Mouse (Mus musculus): Measurements from ENCODE around the gene Olfr318.
"Not testable (repeated sequence)": the region's sequence is repeated elsewhere in the genome, so short reads cannot be mapped to it uniquely, and the experiment has no call there.

Olfr318 gene

DNA sequence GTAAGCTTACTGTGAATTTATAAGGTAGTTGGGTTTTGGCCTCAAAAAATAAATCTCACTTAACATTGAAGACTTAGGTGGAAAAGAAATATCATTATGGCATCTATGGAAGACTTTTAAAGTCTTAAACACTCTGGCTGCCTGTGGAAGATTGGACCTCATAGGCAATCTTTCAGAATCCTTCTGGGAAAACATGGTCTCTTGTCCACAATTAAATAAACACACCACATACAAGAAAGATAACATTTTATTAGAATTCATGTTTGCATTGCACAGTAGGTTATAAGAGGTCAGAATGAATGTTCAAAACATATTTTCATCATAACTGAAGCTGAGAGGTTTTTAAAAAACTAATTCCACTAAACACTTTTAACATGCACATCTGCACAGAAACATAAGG, at the start of gene Olfr318:
Gene Olfr318, minus strand, starts transcription at position 101 of the 400 bp plus-strand sequence.
- DNase-seq (ENCODE audit: low read depth, low spot score), result no peak

DNA sequence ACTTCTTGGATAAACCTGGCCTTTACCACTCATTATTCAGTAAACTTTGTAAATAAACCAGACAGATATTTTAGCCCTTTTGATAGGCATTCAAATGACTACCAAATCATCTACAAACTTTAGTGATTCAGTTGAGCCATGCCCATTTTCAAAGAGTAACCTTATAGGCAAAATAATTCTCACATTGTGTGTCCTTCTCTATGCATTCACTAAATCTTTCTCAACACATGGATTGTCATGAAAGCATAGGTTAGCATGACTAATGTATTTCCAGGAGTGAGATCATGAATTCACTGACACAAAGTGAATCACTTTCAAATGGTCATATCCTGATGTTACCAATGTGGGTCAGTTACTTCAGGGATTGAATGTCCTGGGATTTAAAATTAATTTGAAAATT, 49.1 kb upstream of the Olfr318 start, which contains the start of gene Olfr315:
Gene Olfr315, plus strand, starts transcription at position 301 of the 400 bp plus-strand sequence.
- no peak for DNase-seq (ENCODE audit: low read depth, low spot score)

DNA sequence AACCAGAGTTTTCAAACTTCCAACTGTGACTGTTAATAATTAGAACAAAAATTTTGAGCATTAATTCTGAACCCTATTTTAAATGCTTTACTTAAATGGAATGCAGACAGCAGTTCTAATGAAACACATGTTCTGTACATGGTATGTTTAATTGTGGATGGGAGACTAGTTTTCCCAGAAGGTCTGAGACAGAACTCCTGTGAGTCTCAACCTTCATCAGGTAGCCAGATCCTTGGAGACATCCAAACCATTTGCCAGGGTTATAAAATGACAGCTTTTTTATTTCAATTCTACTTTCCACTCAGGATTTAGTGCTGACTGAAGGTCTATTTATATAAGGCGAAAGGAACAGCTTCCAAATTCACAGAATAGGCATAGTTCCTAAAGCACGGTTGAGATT, 28.6 kb upstream of the Olfr318 start, which contains the start of gene Olfr316:
Gene Olfr316, plus strand, starts transcription at position 301 of the 400 bp plus-strand sequence.
- no peak for DNase-seq (ENCODE audit: low read depth, low spot score)

DNA sequence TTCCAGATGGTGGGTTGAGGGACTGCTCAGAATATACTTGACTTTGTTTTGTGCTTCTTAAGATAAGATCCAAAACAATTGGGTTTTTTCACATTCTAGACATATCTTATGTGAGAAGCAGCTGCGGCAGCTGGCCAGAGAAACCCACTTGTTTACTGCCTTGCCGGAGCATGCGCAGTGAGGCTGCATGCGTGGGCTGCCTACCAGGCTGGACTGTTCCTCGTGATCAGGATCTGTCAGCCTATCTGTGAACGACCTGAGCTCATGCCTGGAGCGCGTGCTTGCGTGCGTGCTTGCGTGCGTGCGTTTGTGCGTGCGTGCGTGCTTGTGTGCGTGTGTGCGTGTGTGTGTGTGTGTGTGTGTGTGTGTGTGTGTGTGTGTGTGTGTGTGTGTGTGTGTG, 27.3 kb upstream of the Olfr318 start:
- peak; percentile 12 for DNase-seq (ENCODE audit: low read depth, low spot score)

DNA sequence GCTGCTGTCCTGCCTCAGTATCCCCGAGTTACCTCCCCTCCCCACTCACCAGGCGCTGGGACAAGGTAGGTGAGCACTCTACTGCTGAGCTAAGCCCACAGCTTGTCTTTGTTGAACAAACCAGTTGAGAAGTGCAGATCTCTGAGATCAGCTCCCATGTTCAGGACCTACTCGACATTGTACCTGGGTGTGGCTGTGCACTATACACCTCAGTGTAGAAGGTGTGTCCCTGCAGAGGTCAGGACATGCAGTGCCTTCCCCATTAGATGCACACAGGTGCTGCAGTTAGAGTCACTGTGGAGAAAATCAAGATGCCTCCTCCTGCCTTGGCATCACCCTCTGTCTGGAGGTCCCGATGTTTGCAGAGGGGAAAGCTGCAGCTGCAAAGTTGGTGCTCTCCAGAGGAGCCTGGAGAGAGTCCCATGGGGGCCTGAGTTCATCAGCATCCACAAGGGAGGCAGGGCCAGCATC, 15.0 kb upstream of the Olfr318 start, which contains the start of gene Olfr317:
Gene Olfr317, minus strand, starts transcription at position 421 of the 471 bp plus-strand sequence.
- no peak for DNase-seq (ENCODE audit: low read depth, low spot score)

DNA sequence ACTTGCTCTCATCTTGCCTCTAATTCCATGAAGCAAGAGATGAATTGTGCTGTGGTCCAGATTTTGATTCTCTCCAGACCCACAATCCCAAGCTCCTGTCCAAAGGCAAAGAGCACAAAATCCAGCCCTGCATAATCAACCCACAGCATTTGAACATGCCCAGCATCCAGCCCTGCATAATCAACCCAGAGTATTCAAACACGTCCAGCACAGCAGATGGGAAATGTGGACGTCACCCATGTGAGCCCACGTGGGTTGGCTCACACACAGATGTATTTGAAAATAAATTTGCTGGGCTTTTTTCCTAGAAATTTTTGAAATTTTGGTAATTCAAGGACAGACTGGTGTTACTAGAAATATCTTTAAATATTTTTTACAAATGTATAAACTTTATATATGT, 9.6 kb upstream of the Olfr318 start:
- DNase-seq (ENCODE audit: low read depth, low spot score), result no peak

DNA sequence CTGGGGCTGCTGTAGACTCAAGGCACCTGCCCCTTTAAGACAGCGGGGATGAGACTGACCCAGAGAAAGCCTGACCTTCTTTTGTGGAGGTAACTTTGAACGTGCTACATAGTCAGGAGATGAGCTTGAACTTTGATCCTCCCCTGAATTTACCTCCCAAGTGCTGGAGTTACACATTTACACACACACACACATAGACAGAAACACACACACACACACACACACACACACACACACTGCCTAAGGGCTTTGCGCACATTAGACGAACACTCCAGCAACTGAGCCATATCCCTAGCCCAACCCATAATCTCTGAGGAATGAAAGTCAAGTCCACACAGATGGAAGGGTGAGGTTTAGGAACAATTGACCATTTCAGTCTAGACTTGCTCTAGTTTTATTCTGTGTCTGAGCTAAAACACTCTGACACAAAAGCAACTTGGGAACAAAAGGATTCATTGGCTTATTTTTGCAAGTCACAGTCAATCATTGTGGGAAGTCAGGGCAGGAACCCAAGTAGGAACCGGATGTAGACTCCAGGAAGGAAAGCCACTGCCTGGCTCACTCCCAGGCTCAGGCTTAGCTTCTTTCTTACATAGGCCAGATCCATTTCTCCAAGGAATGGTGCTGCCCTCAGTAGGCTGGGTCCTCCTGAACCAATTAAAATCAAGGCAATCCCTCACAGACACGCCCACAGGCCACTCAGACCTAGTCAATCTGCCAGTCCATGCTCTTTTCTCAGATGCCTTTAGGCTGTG, 4.3 kb upstream of the Olfr318 start:
- peak; percentile 28 for DNase-seq (ENCODE audit: low read depth, low spot score)

DNA sequence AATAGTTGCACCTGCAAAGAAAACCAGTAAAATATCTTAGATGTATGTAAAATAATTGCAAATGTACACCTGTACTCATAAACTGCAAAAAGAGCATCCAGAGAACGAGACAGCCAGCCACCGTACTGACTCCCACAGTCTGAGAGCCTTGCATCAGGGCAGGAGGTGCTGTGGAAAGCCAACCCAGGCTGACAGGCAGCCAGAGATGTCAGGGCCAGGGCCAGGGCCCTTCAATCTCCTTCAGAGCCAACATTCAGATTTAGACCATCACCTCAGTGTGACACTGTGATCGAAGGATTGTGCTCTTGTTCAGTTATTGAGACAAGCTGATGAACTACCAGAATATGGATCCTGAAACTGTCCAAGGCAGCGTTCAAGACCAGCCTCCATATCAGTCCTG, 4.1 kb downstream of the Olfr318 start:
- DNase-seq (ENCODE audit: low read depth, low spot score), result no peak

DNA sequence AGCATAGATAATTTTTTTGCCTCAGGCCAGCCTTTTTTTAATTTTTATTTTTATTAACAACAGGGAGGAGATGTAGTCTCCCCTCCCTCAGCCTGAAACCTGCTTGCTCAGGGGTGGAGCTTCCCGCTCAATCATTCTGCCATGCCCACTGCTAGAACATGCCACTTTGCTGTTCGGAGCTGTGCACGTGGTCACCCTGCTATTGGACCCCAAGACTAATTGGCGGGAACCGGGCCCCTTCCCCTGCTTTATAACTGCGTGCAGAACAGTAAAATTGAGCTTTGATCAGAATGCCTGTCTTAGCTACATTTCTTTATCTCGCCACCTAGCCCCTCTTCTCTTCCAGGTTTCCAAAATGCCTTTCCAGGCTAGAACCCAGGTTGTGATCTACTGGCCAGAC, 6.1 kb downstream of the Olfr318 start:
- not testable (repeated sequence) for DNase-seq (ENCODE audit: low read depth, low spot score)

DNA sequence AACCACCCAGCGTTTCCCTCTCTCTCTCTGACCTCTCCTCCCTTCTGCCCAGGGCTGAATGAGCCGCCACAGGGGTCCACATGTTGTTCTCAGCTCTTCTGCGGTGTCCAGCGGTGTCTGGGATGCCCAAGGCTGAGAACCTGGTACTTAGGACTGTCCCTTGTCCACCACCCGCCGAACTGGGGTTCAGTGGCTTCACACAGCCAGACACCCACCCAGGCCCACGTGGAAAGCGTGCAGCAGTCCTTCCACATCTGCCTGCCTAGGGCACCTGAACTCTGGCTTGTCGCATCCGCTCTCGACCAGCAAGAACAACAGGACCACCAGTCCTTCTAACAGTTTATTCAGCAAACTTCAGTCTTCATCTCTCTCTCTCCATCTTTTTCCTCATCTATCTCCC, 14.7 kb downstream of the Olfr318 start:
- no peak for DNase-seq (ENCODE audit: low read depth, low spot score)

DNA sequence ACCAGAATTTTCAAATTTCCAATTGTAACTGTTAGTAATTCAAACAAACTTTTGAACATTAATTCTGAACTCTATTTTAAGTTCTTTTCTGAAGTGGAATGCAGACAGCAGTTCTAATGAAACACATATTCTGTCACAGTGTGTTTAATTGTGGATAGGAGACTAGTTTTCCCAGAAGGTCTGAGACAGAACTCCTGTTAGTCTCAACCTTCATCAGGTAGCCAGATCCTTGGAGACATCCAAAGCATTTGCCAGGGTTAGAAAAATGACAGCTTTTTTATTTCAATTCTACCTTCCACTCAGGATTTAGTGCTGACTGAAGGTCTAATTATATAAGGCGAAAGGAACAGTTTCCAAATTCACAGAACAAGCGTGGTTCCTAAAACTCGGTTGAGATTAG, 25.0 kb downstream of the Olfr318 start, which contains the start of gene Olfr319:
Gene Olfr319, plus strand, starts transcription at position 301 of the 400 bp plus-strand sequence.
- no peak for DNase-seq (ENCODE audit: low read depth, low spot score)

DNA sequence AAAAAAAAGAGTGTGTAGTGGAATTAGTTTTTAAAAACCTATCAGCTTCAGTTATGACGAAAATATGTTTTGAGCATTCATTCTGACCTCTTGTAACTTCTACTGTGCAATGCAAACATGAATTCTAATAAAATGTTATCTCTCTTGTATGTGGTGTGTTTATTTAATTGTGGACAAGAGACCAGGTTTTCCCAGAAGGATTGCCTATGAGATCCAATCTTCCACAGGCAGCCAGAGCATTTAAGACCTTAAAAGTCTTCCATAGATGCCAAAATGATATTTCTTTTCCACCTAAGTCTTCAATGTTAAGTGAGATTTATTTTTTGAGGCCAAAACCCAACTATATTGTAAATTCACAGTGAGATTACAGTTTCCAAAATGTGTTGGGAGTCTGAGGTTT, 43.0 kb downstream of the Olfr318 start, which contains the start of gene Olfr320:
Gene Olfr320, plus strand, starts transcription at position 301 of the 400 bp plus-strand sequence.
- DNase-seq (ENCODE audit: low read depth, low spot score), result no peak

DNA sequence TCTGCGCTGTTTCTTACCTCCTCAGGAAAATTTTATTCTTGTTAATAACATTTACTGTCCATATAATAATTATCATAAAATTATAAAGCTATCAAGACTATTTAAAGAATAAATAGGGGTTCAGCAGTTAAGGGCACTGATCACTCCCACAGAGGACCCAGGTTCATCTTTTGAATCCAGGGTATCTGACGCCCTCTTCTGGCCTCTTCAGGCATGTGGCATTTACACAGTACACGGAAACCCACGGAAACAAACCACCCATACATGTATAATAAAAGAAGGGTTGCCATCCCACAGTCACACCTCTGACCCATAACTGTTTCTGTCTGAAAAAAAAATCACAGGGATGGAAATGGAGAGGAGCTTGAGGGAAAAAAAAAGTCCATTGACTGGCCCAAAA, 52.0 kb downstream of the Olfr318 start:
- DNase-seq (ENCODE audit: low read depth, low spot score), result peak; percentile 13

DNA sequence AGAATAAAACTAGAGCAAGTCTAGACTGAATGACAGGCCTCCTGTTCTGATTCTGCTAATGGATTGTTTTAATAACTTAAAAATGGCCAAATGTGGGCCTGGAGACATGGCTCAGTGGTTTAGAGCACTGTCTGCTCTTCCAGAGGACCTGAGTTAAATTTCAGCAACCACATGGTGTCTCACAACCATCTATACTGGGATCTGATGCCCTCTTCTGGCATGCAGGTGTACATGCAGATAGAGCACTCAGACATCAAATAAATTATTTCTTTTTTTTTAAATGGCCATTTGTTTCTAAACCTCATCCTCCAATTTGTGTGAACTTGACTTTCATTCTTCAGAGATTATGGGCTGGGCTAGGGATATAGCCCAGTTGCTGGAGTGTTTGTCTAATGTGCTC, 54.6 kb downstream of the Olfr318 start:
- DNase-seq (ENCODE audit: low read depth, low spot score), result peak; percentile 42
